Mouse (Mus musculus) myocyte (in vitro differentiated cells): ENCODE data around the gene Olfr286. TPM values are rescaled to one million over a fixed set of nuclear protein-coding genes. Genes with fewer than 3 reads are reported as not detected.

Experiments used
- H3K27me3 ChIP-seq: one replicate; pipeline ENCODE4 v1.6.1; 2011; ENCODE audit not compliant: control insufficient read depth, insufficient read depth, insufficient read length
- H3K36me3 ChIP-seq: one replicate; pipeline ENCODE4 v1.6.1; 2011; ENCODE audit not compliant: control insufficient read depth, insufficient read depth
- H3K4me2 ChIP-seq: one replicate; pipeline ENCODE4 v1.6.1; 2011; ENCODE audit warnings: low read depth, control low read depth
- H3K4me3 ChIP-seq: one replicate; pipeline ENCODE4 v1.5.1; 2011; ENCODE audit warnings: mild to moderate bottlenecking, control low read depth, moderate library complexity
- H3K79me2 ChIP-seq: one replicate; pipeline ENCODE4 v1.6.1; 2011; ENCODE audit not compliant: control insufficient read depth, insufficient read depth
- H3ac ChIP-seq: one replicate; pipeline ENCODE4 v1.6.1; 2011; ENCODE audit not compliant: control insufficient read depth, insufficient read length
- CEBPB ChIP-seq: IDR thresholded peaks from 2 replicates; pipeline ENCODE4 v1.6.1; 2011; ENCODE audit warnings: mild to moderate bottlenecking, moderate library complexity; ENCODE audit not compliant: poor library complexity, insufficient read depth, severe bottlenecking
- E2F4 ChIP-seq: IDR thresholded peaks from one replicate; pipeline ENCODE4 v1.6.1; 2011; ENCODE audit warnings: mild to moderate bottlenecking, control low read depth, moderate library complexity; ENCODE audit not compliant: insufficient read depth
- MAX ChIP-seq: IDR thresholded peaks from one replicate; pipeline ENCODE4 v1.6.1; 2011; ENCODE audit warnings: low read depth, mild to moderate bottlenecking, control low read depth
- MYOD1 ChIP-seq, 3 experiments: IDR thresholded peaks; one replicate each; pipeline ENCODE4 v1.6.1; 2011; ENCODE audit warnings: control low read depth in 2 of 3, low read depth in 2 of 3, mild to moderate bottlenecking in 2 of 3, moderate library complexity in 1 of 3; ENCODE audit not compliant: insufficient read length in 2 of 3, control insufficient read depth in 1 of 3
- MYOG ChIP-seq, 3 experiments: IDR thresholded peaks; one replicate each; pipeline ENCODE4 v1.6.1; 2011; ENCODE audit warnings: control low read depth in 2 of 3, low read depth in 2 of 3, mild to moderate bottlenecking in 2 of 3; ENCODE audit not compliant: insufficient read length in 2 of 3, control insufficient read depth in 1 of 3, insufficient read depth in 1 of 3
- POLR2A ChIP-seq: IDR thresholded peaks from one replicate; pipeline ENCODE4 v1.6.1; 2011; ENCODE audit warnings: low read depth, mild to moderate bottlenecking, control low read depth, moderate library complexity; ENCODE audit not compliant: insufficient read length
- POLR2AphosphoS2 ChIP-seq: IDR thresholded peaks from one replicate; pipeline ENCODE4 v1.6.1; 2011; ENCODE audit warnings: low read depth, control low read depth; ENCODE audit not compliant: insufficient read length
- REST ChIP-seq: IDR thresholded peaks from one replicate; pipeline ENCODE4 v1.6.1; 2011; ENCODE audit warnings: mild to moderate bottlenecking, control low read depth, moderate library complexity; ENCODE audit not compliant: insufficient read depth, insufficient read length
- SRF ChIP-seq: IDR thresholded peaks from one replicate; pipeline ENCODE4 v1.6.1; 2011; ENCODE audit warnings: low read depth; ENCODE audit not compliant: control insufficient read depth, insufficient read length
- TCF12 ChIP-seq: IDR thresholded peaks from one replicate; pipeline ENCODE4 v1.6.1; 2011; ENCODE audit warnings: mild to moderate bottlenecking, control low read depth; ENCODE audit not compliant: poor library complexity, insufficient read depth, severe bottlenecking
- TCF3 ChIP-seq: IDR thresholded peaks from one replicate; pipeline ENCODE4 v1.6.1; 2011; ENCODE audit warnings: low read depth, control low read depth; ENCODE audit not compliant: insufficient read length
- USF1 ChIP-seq: IDR thresholded peaks from one replicate; pipeline ENCODE4 v1.6.1; 2011; ENCODE audit warnings: low read depth, mild to moderate bottlenecking, control low read depth, moderate library complexity
- polyA plus RNA-seq: library from polyadenylated mRNA; unstranded; fragments of >200 nt; fragmentation: generic; extraction: Trizol; gene quantifications from one replicate; pipeline ENCODE4 v1.2.1, GENCODE M21; 2012; ENCODE audit warnings: missing spikeins

The Olfr286 gene
- polyA plus RNA-seq, 1 experiment = not detected

GRCm38 (mm10) chr15:98226096-98226495 is 8.2 kb downstream of the Olfr286 start:
- TF ChIP-seq MAX (no peak), USF1 (no peak), MYOD1 (IDR thresholded peaks at IDR 0.05; ENCODE audit: control insufficient read depth in 1 of 3, insufficient read length in 2 of 3, low read depth in 2 of 3) (no peak), POLR2AphosphoS2 (no peak), POLR2A (no peak), MYOG (IDR thresholded peaks at IDR 0.05; ENCODE audit: control insufficient read depth in 1 of 3, insufficient read depth in 1 of 3, insufficient read length in 2 of 3, low read depth in 2 of 3) (no peak), CEBPB (no peak), SRF (no peak), TCF12 (no peak), REST (no peak), TCF3 (no peak), E2F4 (no peak)
- no peaks in the 10 kb centered on the region for H3K79me2 ChIP-seq
- H3K4me2 ChIP-seq = no peak overlapping the region
- no peaks in the 10 kb centered on the region for H3K36me3 ChIP-seq
- H3K27me3 ChIP-seq = peaks cover 24% of the 10 kb centered on the region
- H3K4me3 ChIP-seq = no peak overlapping the region
- no peak overlapping the region for H3ac ChIP-seq

- Histone ChIP-seq H3ac (no peak overlapping the region), H3K4me2 (no peak overlapping the region), H3K4me3 (no peak overlapping the region), H3K27me3 (peaks cover 22% of the 10 kb centered on the region), H3K36me3 (no peaks in the 10 kb centered on the region), H3K79me2 (no peaks in the 10 kb centered on the region)
- TF ChIP-seq SRF (no peak), MYOD1 (IDR thresholded peaks at IDR 0.05; ENCODE audit: control insufficient read depth in 1 of 3, insufficient read length in 2 of 3, low read depth in 2 of 3) (no peak), CEBPB (no peak), POLR2AphosphoS2 (no peak), MYOG (IDR thresholded peaks at IDR 0.05; ENCODE audit: control insufficient read depth in 1 of 3, insufficient read depth in 1 of 3, insufficient read length in 2 of 3, low read depth in 2 of 3) (no peak), TCF3 (no peak), USF1 (no peak), POLR2A (no peak), TCF12 (no peak), REST (no peak), MAX (no peak), E2F4 (no peak)
Measured at GRCm38 (mm10) chr15:98225610-98226009, 8.6 kb downstream of the Olfr286 start.

GRCm38 (mm10) chr15:98222377-98222776 is 11.9 kb downstream of the Olfr286 start:
- H3K79me2 ChIP-seq = no peaks in the 10 kb centered on the region
- TF ChIP-seq MAX (no peak), CEBPB (no peak), REST (no peak), MYOG (IDR thresholded peaks at IDR 0.05; ENCODE audit: control insufficient read depth in 1 of 3, insufficient read depth in 1 of 3, insufficient read length in 2 of 3, low read depth in 2 of 3) (no peak), E2F4 (no peak), SRF (no peak), TCF12 (no peak), TCF3 (no peak), POLR2AphosphoS2 (no peak), USF1 (no peak), POLR2A (no peak), MYOD1 (IDR thresholded peaks at IDR 0.05; ENCODE audit: control insufficient read depth in 1 of 3, insufficient read length in 2 of 3, low read depth in 2 of 3) (no peak)

GRCm38 (mm10) chr15:98220877-98221276 is 13.4 kb downstream of the Olfr286 start, which contains the start of the genes Gm44579 and Olfr287:
Gene Gm44579 (minus strand): TSS chr15:98220977.
Gene Olfr287 (minus strand): TSS chr15:98221056.
- H3K79me2 ChIP-seq = no peaks in the 10 kb centered on the region
- no peak within 1 kb of the TSS for H3K4me3 ChIP-seq
- no peaks in the 10 kb centered on the region for H3K36me3 ChIP-seq
- peaks cover 4% of the 10 kb centered on the region for H3K27me3 ChIP-seq
- no peak within 1 kb of the TSS for H3K4me2 ChIP-seq
- H3ac ChIP-seq = no peak within 1 kb of the TSS
- TF ChIP-seq MYOD1 (IDR thresholded peaks at IDR 0.05; ENCODE audit: control insufficient read depth in 1 of 3, insufficient read length in 2 of 3, low read depth in 2 of 3) (no peak), MYOG (IDR thresholded peaks at IDR 0.05; ENCODE audit: control insufficient read depth in 1 of 3, insufficient read depth in 1 of 3, insufficient read length in 2 of 3, low read depth in 2 of 3) (no peak), MAX (no peak), POLR2A (no peak), REST (no peak), SRF (no peak), TCF3 (no peak), E2F4 (no peak), CEBPB (no peak), USF1 (no peak)

More at GRCm38 (mm10) chr15:98222377-98222776, 11.9 kb downstream of the Olfr286 start:
- peaks cover 12% of the 10 kb centered on the region for H3K27me3 ChIP-seq
- no peak overlapping the region for H3K4me2 ChIP-seq
- H3K4me3 ChIP-seq = no peak overlapping the region
- no peaks in the 10 kb centered on the region for H3K36me3 ChIP-seq
- H3ac ChIP-seq = no peak overlapping the region
